Mouse (Mus musculus) limb, embryonic 11.5 days (tissue): Measurements from ENCODE around the gene Pheta1. TPM values are rescaled to one million over a fixed set of nuclear protein-coding genes. Genes with fewer than 3 reads are reported as not detected.

Source experiments
- ATAC-seq: fragments of 200-750 bp; cut with Nextera tagmentation; 2 replicates; pipeline ENCODE4 v1.8.0; 2017; ENCODE audit warnings: low read depth; ENCODE audit not compliant: insufficient number of reproducible peaks, low FRiP score, low TSS enrichment
- DNase-seq: peaks from one replicate; pipeline ENCODE4 v3.0.0-alpha.2; 2015; ENCODE audit warnings: low spot score
- H3K27ac ChIP-seq: fragments of 300-500 bp; sonication (generic); replicated peaks from 2 replicates; pipeline ENCODE4 v1.5.1; 2014; ENCODE audit warnings: low read depth, mild to moderate bottlenecking, low read length
- H3K27me3 ChIP-seq: fragments of 300-500 bp; sonication (generic); 2 replicates; pipeline ENCODE4 v1.6.1; 2014; ENCODE audit warnings: mild to moderate bottlenecking, low read length, mixed read lengths; ENCODE audit not compliant: control insufficient read depth, insufficient read depth
- H3K36me3 ChIP-seq: fragments of 300-500 bp; sonication (generic); 2 replicates; pipeline ENCODE4 v1.6.1; 2014; ENCODE audit warnings: mild to moderate bottlenecking, low read length, moderate library complexity, mixed read lengths; ENCODE audit not compliant: control insufficient read depth, insufficient read depth
- H3K4me1 ChIP-seq: fragments of 300-500 bp; sonication (generic); 2 replicates; pipeline ENCODE4 v1.6.1; 2014; ENCODE audit warnings: low read length, mixed read lengths; ENCODE audit not compliant: control insufficient read depth, insufficient read depth
- H3K4me2 ChIP-seq: fragments of 300-500 bp; sonication (generic); 2 replicates; pipeline ENCODE4 v1.6.1; 2014; ENCODE audit warnings: low read depth, mild to moderate bottlenecking, moderate library complexity; ENCODE audit not compliant: severe bottlenecking
- H3K4me3 ChIP-seq: fragments of 300-500 bp; sonication (generic); 2 replicates; pipeline ENCODE4 v1.5.1; 2014; ENCODE audit warnings: low read depth, low read length
- H3K9ac ChIP-seq: fragments of 300-500 bp; sonication (generic); 2 replicates; pipeline ENCODE4 v1.6.1; 2014; ENCODE audit warnings: mild to moderate bottlenecking, low read length
- H3K9me3 ChIP-seq: fragments of 300-500 bp; sonication (generic); 2 replicates; pipeline ENCODE4 v1.6.1; 2016; ENCODE audit warnings: low read length; ENCODE audit not compliant: control insufficient read depth
- WGBS: fragments of 180-500 bp; shearing (Covaris S2); extraction: QIAGEN DNeasy Blood & Tissue Kit; methylation state at CpG from one replicate; pipeline ENCODE4 v1.1.7; 2014; 5-methylcytosine and 5-hydroxymethylcytosine counted together
- polyA plus RNA-seq: library from polyadenylated mRNA; unstranded; fragments of >200 nt; fragmentation: Nextera tagmentation; extraction: Ambion mirVana; gene quantifications from 2 replicates; pipeline ENCODE4 v1.2.1, GENCODE M21; 2014

The Pheta1 gene
- polyA plus RNA-seq = 35.3 and 36.8 TPM in 2 replicates

DNA sequence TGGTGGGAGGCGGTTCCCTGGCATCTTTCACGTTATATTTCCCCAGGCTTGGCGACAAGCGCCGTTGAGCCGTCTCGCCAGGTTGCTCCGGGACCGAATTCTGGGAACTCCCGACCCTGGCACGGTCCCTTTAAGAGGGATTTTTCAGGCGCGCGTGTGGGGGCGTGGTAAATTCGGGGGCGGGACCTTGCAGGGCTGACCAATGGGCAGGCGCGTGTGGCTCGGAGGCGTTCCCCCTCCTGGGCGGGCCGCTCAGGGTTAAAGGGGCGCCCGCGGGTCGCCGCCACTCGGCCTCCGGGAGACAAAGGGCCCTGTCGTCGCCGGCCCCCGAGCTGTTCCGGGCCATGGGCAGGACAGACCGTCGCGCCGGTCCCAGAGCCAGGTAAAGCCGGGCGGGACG lies at the start of gene Pheta1:
Gene Pheta1, plus strand, starts transcription at position 242 of the 400 bp plus-strand sequence.
- Histone ChIP-seq H3K4me2 (peak within 1 kb of the TSS; percentile 74), H3K9me3 (no peaks in the 10 kb centered on the region), H3K4me3 (peak within 1 kb of the TSS; percentile 74), H3K36me3 (peaks cover 17% of the 10 kb centered on the region), H3K27me3 (peaks cover 5% of the 10 kb centered on the region; the same call in 1 of the 2 replicates), H3K9ac (peak within 1 kb of the TSS; percentile 92), H3K4me1 (peaks cover 17% of the 10 kb centered on the region), H3K27ac (peak within 1 kb of the TSS; percentile 64)
- WGBS = 0% methylated on average over 41 of the region's 42 CpGs
- ATAC-seq = peak; percentile 89
- peak; percentile 95 for DNase-seq

DNA sequence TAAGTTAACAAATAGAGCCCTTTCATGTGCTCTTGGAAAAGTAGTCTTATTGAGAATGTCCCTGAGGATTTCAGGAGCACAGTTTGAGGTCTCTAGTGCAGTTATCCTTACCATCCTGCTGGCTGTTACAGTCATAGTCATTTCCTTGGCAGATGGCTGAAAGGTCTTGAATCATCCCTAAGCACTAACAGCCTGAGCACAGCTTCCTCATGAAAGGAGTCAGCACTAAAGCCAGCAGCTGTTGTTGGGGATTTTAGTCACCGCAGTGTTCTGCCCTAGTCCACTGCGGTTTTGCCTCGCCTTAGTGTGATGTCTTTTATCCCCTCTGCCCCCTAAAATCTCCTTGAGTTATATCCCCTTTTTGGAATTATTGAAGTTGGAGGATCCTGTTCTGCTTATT lies 41.6 kb upstream of the Pheta1 start:
- no peaks in the 10 kb centered on the region for H3K4me1 ChIP-seq
- ATAC-seq (no peak), DNase-seq (no peak)
- 89% methylated on average over 3 of the region's 3 CpGs for WGBS
- no peak overlapping the region for H3K27ac ChIP-seq
- no peak overlapping the region for H3K9ac ChIP-seq
- H3K4me2 ChIP-seq = no peak overlapping the region
- H3K4me3 ChIP-seq = no peak overlapping the region
- H3K9me3 ChIP-seq = no peaks in the 10 kb centered on the region
- peaks cover 19% of the 10 kb centered on the region for H3K36me3 ChIP-seq
- H3K27me3 ChIP-seq = no peaks in the 10 kb centered on the region

GRCm38 (mm10) chr5:121808202-121808601 lies 40.6 kb upstream of the Pheta1 start:
- Histone ChIP-seq H3K4me3 (no peak overlapping the region), H3K36me3 (peaks cover 21% of the 10 kb centered on the region), H3K4me2 (no peak overlapping the region), H3K27me3 (no peaks in the 10 kb centered on the region), H3K9ac (no peak overlapping the region), H3K4me1 (no peaks in the 10 kb centered on the region), H3K27ac (no peak overlapping the region), H3K9me3 (no peaks in the 10 kb centered on the region)
- 82% methylated on average over 2 of the region's 2 CpGs for WGBS
- no peak for ATAC-seq
- DNase-seq = no peak

GRCm38 (mm10) chr5:121809667-121810224 lies 39.0 kb upstream of the Pheta1 start:
- Histone ChIP-seq H3K36me3 (peaks cover 27% of the 10 kb centered on the region), H3K27ac (no peak overlapping the region), H3K4me2 (no peak overlapping the region), H3K4me3 (no peak overlapping the region), H3K4me1 (no peaks in the 10 kb centered on the region), H3K9me3 (no peaks in the 10 kb centered on the region), H3K27me3 (no peaks in the 10 kb centered on the region), H3K9ac (no peak overlapping the region)
- no peak for ATAC-seq
- 80% methylated on average over 5 of the region's 5 CpGs for WGBS
- no peak for DNase-seq

- no peak overlapping the region for H3K27ac ChIP-seq
- H3K36me3 ChIP-seq = peaks cover 27% of the 10 kb centered on the region
- no peak for ATAC-seq
- no peaks in the 10 kb centered on the region for H3K9me3 ChIP-seq
- DNase-seq = no peak
- no peak overlapping the region for H3K4me3 ChIP-seq
- H3K4me1 ChIP-seq = no peaks in the 10 kb centered on the region
- no peak overlapping the region for H3K4me2 ChIP-seq
- H3K27me3 ChIP-seq = no peaks in the 10 kb centered on the region
- no peak overlapping the region for H3K9ac ChIP-seq
- 91% methylated on average over 17 of the region's 17 CpGs for WGBS
Measured at GRCm38 (mm10) chr5:121810331-121811151, 38.2 kb upstream of the Pheta1 start.

- ATAC-seq = no peak
- DNase-seq = no peak
- no peak overlapping the region for H3K9ac ChIP-seq
- H3K4me3 ChIP-seq = no peak overlapping the region
- H3K4me1 ChIP-seq = no peaks in the 10 kb centered on the region
- 0 out of 2 replicates have a peak overlapping the region, but pooled peaks have one; percentile 24 for H3K27ac ChIP-seq
- WGBS = 90% methylated on average over 5 of the region's 5 CpGs
- H3K36me3 ChIP-seq = peaks cover 31% of the 10 kb centered on the region
- no peaks in the 10 kb centered on the region for H3K27me3 ChIP-seq
- no peaks in the 10 kb centered on the region for H3K9me3 ChIP-seq
- H3K4me2 ChIP-seq = no peak overlapping the region
Measured at GRCm38 (mm10) chr5:121811485-121811931, 37.3 kb upstream of the Pheta1 start.

- 89% methylated on average over 7 of the region's 7 CpGs for WGBS
- H3K27ac ChIP-seq = no peak overlapping the region
- H3K36me3 ChIP-seq = peaks cover 42% of the 10 kb centered on the region
- H3K9me3 ChIP-seq = no peaks in the 10 kb centered on the region
- H3K4me2 ChIP-seq = no peak overlapping the region
- H3K4me1 ChIP-seq = no peaks in the 10 kb centered on the region
- H3K4me3 ChIP-seq = no peak overlapping the region
- H3K9ac ChIP-seq = no peak overlapping the region
- ATAC-seq = no peak
- DNase-seq = no peak
- no peaks in the 10 kb centered on the region for H3K27me3 ChIP-seq
Measured at GRCm38 (mm10) chr5:121812526-121813243, 36.1 kb upstream of the Pheta1 start.

DNA sequence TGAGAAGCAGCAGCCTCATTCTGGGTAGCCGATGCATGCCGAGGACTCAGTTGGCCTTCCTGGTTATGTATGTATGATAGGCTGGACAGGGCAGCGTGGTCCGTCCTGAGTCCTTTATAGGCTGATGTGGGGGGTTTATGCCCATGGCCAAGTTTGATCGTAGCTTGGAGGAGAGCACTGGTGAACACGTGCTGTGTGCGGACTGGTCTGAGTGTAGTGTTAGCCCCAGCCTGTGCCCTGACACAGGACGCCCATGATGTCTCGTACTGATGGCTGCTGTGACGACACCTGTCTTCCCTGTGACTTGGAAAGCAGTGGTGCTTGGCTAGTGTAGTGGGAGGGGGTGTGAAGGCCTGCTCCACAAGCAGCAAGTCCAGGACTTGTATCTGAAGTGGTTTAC lies 35.0 kb upstream of the Pheta1 start:
- H3K27ac ChIP-seq = no peak overlapping the region

More for the DNA sequence above, 35.0 kb upstream of the Pheta1 start:
- 93% methylated on average over 10 of the region's 10 CpGs for WGBS
- peaks cover 52% of the 10 kb centered on the region for H3K36me3 ChIP-seq
- ATAC-seq (no peak), DNase-seq (no peak)
- no peaks in the 10 kb centered on the region for H3K9me3 ChIP-seq
- H3K4me1 ChIP-seq = no peaks in the 10 kb centered on the region
- no peak overlapping the region for H3K4me2 ChIP-seq
- no peak overlapping the region for H3K9ac ChIP-seq
- H3K27me3 ChIP-seq = no peaks in the 10 kb centered on the region
- no peak overlapping the region for H3K4me3 ChIP-seq
